Mouse (Mus musculus) midbrain, postnatal 0 days (tissue): ENCODE results near the gene Hcls1. TPM values are rescaled to one million over a fixed set of nuclear protein-coding genes. Genes with fewer than 3 reads are reported as not detected.

Experiments used
- ATAC-seq: fragments of 200-750 bp; cut with Nextera tagmentation; 2 replicates; pipeline ENCODE4 v1.8.0; 2017; ENCODE audit warnings: moderate number of reproducible peaks, mild to moderate bottlenecking, moderate TSS enrichment, moderate library complexity; ENCODE audit not compliant: low FRiP score
- DNase-seq: peaks from one replicate; pipeline ENCODE4 v3.0.0-alpha.2; 2015; ENCODE audit warnings: low spot score
- H3K27ac ChIP-seq: fragments of 300-500 bp; sonication (generic); 2 replicates; pipeline ENCODE4 v1.5.1; 2014; ENCODE audit warnings: low read depth, mild to moderate bottlenecking, low read length, mixed read lengths
- H3K27me3 ChIP-seq: fragments of 300-500 bp; sonication (generic); 2 replicates; pipeline ENCODE4 v1.6.1; 2014; ENCODE audit warnings: low read length, control low read depth, mixed read lengths; ENCODE audit not compliant: insufficient read depth
- H3K36me3 ChIP-seq: fragments of 300-500 bp; sonication (generic); 2 replicates; pipeline ENCODE4 v1.6.1; 2014; ENCODE audit warnings: low read length, control low read depth, mixed read lengths; ENCODE audit not compliant: insufficient read depth
- H3K4me1 ChIP-seq: fragments of 300-500 bp; sonication (generic); 2 replicates; pipeline ENCODE4 v1.6.1; 2014; ENCODE audit warnings: mild to moderate bottlenecking, control low read depth, antibody characterized with exemption, low read length, mixed read lengths; ENCODE audit not compliant: insufficient read depth
- H3K4me2 ChIP-seq: fragments of 300-500 bp; sonication (generic); 2 replicates; pipeline ENCODE4 v1.6.1; 2014; ENCODE audit warnings: low read depth, mild to moderate bottlenecking, low read length, mixed read lengths; ENCODE audit not compliant: poor library complexity, severe bottlenecking
- H3K4me3 ChIP-seq: fragments of 300-500 bp; sonication (generic); 2 replicates; pipeline ENCODE4 v1.5.1; 2014; ENCODE audit warnings: low read depth, mild to moderate bottlenecking, low read length, moderate library complexity
- H3K9ac ChIP-seq: fragments of 300-500 bp; sonication (generic); replicated peaks from 2 replicates; pipeline ENCODE4 v1.6.1; 2014; ENCODE audit warnings: mild to moderate bottlenecking, low read length, moderate library complexity, mixed read lengths; ENCODE audit not compliant: poor library complexity, severe bottlenecking
- H3K9me3 ChIP-seq: fragments of 300-500 bp; sonication (generic); 2 replicates; pipeline ENCODE4 v1.6.1; 2016; ENCODE audit warnings: low read length, control low read depth
- CTCF ChIP-seq: IDR thresholded peaks from 2 replicates; pipeline ENCODE4 v1.5.1; 2016; ENCODE audit warnings: antibody characterized with exemption, mild to moderate bottlenecking
- WGBS: fragments of 180-500 bp; shearing (Covaris S2); extraction: QIAGEN DNeasy Blood & Tissue Kit; methylation state at CpG from one replicate; pipeline ENCODE4 v1.1.7; 2014; 5-methylcytosine and 5-hydroxymethylcytosine counted together
- polyA plus RNA-seq: library from polyadenylated mRNA; unstranded; fragments of >200 nt; fragmentation: Nextera tagmentation; extraction: Ambion mirVana; gene quantifications from 2 replicates; pipeline ENCODE4 v1.2.1, GENCODE M21; 2015
- total RNA-seq: library from RNA; depleted of rRNA; stranded (reverse); fragments of >200 nt; gene quantifications from 2 replicates; pipeline ENCODE4 v1.2.3, GENCODE M21; 2014

The Hcls1 gene
- total and polyA plus RNA-seq, 2 experiments from 2014 or later, result 2.3 to 2.4 TPM

- Histone ChIP-seq H3K36me3 (peaks cover 68% of the 10 kb centered on the region), H3K9ac (no peak overlapping the region), H3K4me2 (no peak overlapping the region), H3K9me3 (no peaks in the 10 kb centered on the region), H3K4me3 (no peak overlapping the region), H3K27me3 (no peaks in the 10 kb centered on the region), H3K4me1 (no peaks in the 10 kb centered on the region), H3K27ac (no peak overlapping the region)
- TF ChIP-seq CTCF, result no peak
- WGBS, result 96% methylated on average over 10 of the region's 10 CpGs
- DNase-seq (no peak), ATAC-seq (no peak)
Measured at GRCm38 (mm10) chr16:36931381-36931780, 3.4 kb upstream of the Hcls1 start.

- Histone ChIP-seq H3K27ac (no peak overlapping the region), H3K27me3 (no peaks in the 10 kb centered on the region)
- no peak for ATAC-seq
Measured at GRCm38 (mm10) chr16:36931976-36932375, 2.8 kb upstream of the Hcls1 start.

GRCm38 (mm10) chr16:36932546-36932945 is 2.2 kb upstream of the Hcls1 start:
- Histone ChIP-seq H3K4me1 (no peaks in the 10 kb centered on the region), H3K27me3 (no peaks in the 10 kb centered on the region), H3K9ac (no peak overlapping the region), H3K36me3 (peaks cover 56% of the 10 kb centered on the region), H3K27ac (no peak overlapping the region), H3K9me3 (no peaks in the 10 kb centered on the region), H3K4me3 (no peak overlapping the region), H3K4me2 (no peak overlapping the region)
- ATAC-seq, result no peak
- 93% methylated on average over 6 of the region's 6 CpGs for WGBS
- TF ChIP-seq CTCF, result no peak
- DNase-seq, result no peak

More at GRCm38 (mm10) chr16:36931976-36932375, 2.8 kb upstream of the Hcls1 start:
- H3K4me2 ChIP-seq, result no peak overlapping the region
- H3K4me3 ChIP-seq, result no peak overlapping the region
- WGBS, result 96% methylated on average over 3 of the region's 3 CpGs
- H3K4me1 ChIP-seq, result no peaks in the 10 kb centered on the region
- no peaks in the 10 kb centered on the region for H3K9me3 ChIP-seq
- H3K36me3 ChIP-seq, result peaks cover 62% of the 10 kb centered on the region
- DNase-seq, result no peak
- no peak overlapping the region for H3K9ac ChIP-seq
- no peak for TF ChIP-seq CTCF

GRCm38 (mm10) chr16:36934131-36934840 is 497 bp upstream of the Hcls1 start:
- ATAC-seq, result no peak
- H3K27me3 ChIP-seq, result no peaks in the 10 kb centered on the region
- 81% methylated on average over 6 of the region's 6 CpGs for WGBS

GRCm38 (mm10) chr16:36935814-36936213 is 1.0 kb downstream of the Hcls1 start:
- H3K9ac ChIP-seq, result no peak overlapping the region
- H3K27ac ChIP-seq, result no peak overlapping the region
- no peaks in the 10 kb centered on the region for H3K9me3 ChIP-seq
- H3K4me1 ChIP-seq, result no peaks in the 10 kb centered on the region
- H3K4me2 ChIP-seq, result no peak overlapping the region
- no peak for DNase-seq
- 87% methylated on average over 3 of the region's 3 CpGs for WGBS
- no peaks in the 10 kb centered on the region for H3K27me3 ChIP-seq
- ATAC-seq, result no peak
- peaks cover 26% of the 10 kb centered on the region; the same call in 1 of the 2 replicates for H3K36me3 ChIP-seq
- no peak for TF ChIP-seq CTCF
- H3K4me3 ChIP-seq, result no peak overlapping the region

More at GRCm38 (mm10) chr16:36934131-36934840, 497 bp upstream of the Hcls1 start:
- Histone ChIP-seq H3K4me3 (no peak overlapping the region), H3K27ac (no peak overlapping the region), H3K4me2 (no peak overlapping the region), H3K9ac (no peak overlapping the region), H3K4me1 (no peaks in the 10 kb centered on the region), H3K36me3 (peaks cover 39% of the 10 kb centered on the region), H3K9me3 (no peaks in the 10 kb centered on the region)
- no peak for DNase-seq
- no peak for TF ChIP-seq CTCF

GRCm38 (mm10) chr16:36941137-36941727 is 6.4 kb downstream of the Hcls1 start:
- Histone ChIP-seq H3K9ac (no peak overlapping the region), H3K4me1 (no peaks in the 10 kb centered on the region), H3K9me3 (no peaks in the 10 kb centered on the region), H3K4me2 (no peak overlapping the region), H3K4me3 (no peak overlapping the region), H3K27ac (no peak overlapping the region), H3K36me3 (no peaks in the 10 kb centered on the region), H3K27me3 (no peaks in the 10 kb centered on the region)
- ATAC-seq, result no peak
- WGBS, result 78% methylated on average over 6 of the region's 6 CpGs
- no peak for TF ChIP-seq CTCF
- DNase-seq, result no peak
